In the genomic region with DNA sequence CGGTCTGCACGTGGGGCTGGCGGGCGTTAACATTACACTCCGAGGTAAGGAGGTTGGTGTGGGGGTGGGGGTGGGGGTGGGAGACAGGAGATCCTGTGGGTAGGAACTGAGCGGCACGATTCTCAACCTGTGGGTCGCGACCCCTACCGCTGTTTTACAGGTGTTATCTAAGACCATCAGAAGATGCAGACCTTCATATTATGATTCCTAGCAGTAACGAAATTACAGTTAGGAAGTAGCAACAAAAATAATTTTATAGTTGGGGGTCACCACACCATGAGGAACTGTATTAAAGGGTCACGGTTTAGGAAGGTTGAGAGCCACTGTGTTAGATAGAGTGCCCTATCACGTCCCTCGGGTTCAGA, we compare ENCODE assay signal across 12 mouse cellular contexts. TPM values are rescaled to one million over a fixed set of nuclear protein-coding genes. Genes with fewer than 3 reads are reported as not detected.
DNase-seq lines count a peak whose midpoint lies in the region; ATAC-seq and TF ChIP-seq lines count a peak whose summit lies in the region.
"Had no signal": no experiment of that assay in that cellular context is flagged by ENCODE, and none has a peak within 500 bp of the region (broad histone marks: within the 10 kb centered on the region; RNA-seq: fewer than 3 reads in every experiment).

No protein-coding gene starts in this region.

- no peak for DNase-seq in heart, adult 18-20 months
- peak; percentile 8 for DNase-seq in splenic B cell, adult 2 months (ENCODE audit: low read depth, low spot score)
- no peak for DNase-seq in thymus, adult 2 months
- DNase-seq in spleen, postnatal 14 days (ENCODE audit: low spot score in 2 of 2), result no peak
- DNase-seq: kidney, postnatal 14 days had no signal

- no peaks in the 10 kb centered on the region for H3K9me3 ChIP-seq in heart, embryonic 13.5 days
- no peaks in the 10 kb centered on the region for H3K9me3 ChIP-seq in megakaryocyte, embryonic 14.5 days
- no peaks in the 10 kb centered on the region for H3K9me3 ChIP-seq in intestine, postnatal 0 days (ENCODE audit: control insufficient read depth)
- H3K9me3 ChIP-seq: limb, embryonic 15.5 days had no signal

- peaks cover 99% of the 10 kb centered on the region for H3K27me3 ChIP-seq in heart, embryonic 13.5 days (replicated peaks)
- peaks cover 94% of the 10 kb centered on the region for H3K27me3 ChIP-seq in megakaryocyte, embryonic 14.5 days (replicated peaks)
- peaks cover 73% of the 10 kb centered on the region for H3K27me3 ChIP-seq in intestine, postnatal 0 days (replicated peaks; ENCODE audit: control insufficient read depth, insufficient read depth, low read length)
- H3K27me3 ChIP-seq in splenic B cell, adult 2 months (ENCODE audit: control insufficient read depth, insufficient read depth, low read length, poor library complexity, severe bottlenecking), result peaks cover 2% of the 10 kb centered on the region; the same call in 1 of the 2 replicates
- H3K27me3 ChIP-seq in thymus, adult 2 months (ENCODE audit: control insufficient read depth, insufficient read depth, low read length), result peaks cover 35% of the 10 kb centered on the region

- no peak overlapping the region for H3K27ac ChIP-seq in heart, embryonic 13.5 days (replicated peaks)
- no peak overlapping the region for H3K27ac ChIP-seq in intestine, postnatal 0 days (ENCODE audit: low read depth, low read length)
- H3K27ac ChIP-seq in thymus, adult 2 months (ENCODE audit: control insufficient read depth, insufficient read depth, low read length), result no peak overlapping the region
- H3K27ac ChIP-seq: limb, embryonic 15.5 days had no signal

- peak overlapping the region; percentile 79 for H3K4me2 ChIP-seq in heart, embryonic 13.5 days
- H3K4me2 ChIP-seq in intestine, postnatal 0 days (replicated peaks; ENCODE audit: low read depth), result peak overlapping the region; percentile 57

- 4% methylated on average over 14 of the region's 14 CpGs for WGBS in heart, embryonic 13.5 days
- 10% methylated on average over 14 of the region's 14 CpGs for WGBS in intestine, postnatal 0 days
- WGBS in thymus, adult 2 months, result 10% methylated on average over 14 of the region's 14 CpGs

- no peak for TF ChIP-seq POLR2A in thymus, adult 2 months (IDR thresholded peaks at IDR 0.05; ENCODE audit: control insufficient read depth, extremely low read depth, insufficient read depth, low read length, poor library complexity)

- ATAC-seq in heart, embryonic 13.5 days (ENCODE audit: extremely low read depth, insufficient number of reproducible peaks, low FRiP score, low TSS enrichment), result no peak
- ATAC-seq in megakaryocyte, adult 5-6 weeks (ENCODE audit: poor library complexity, severe bottlenecking), result no peak
- ATAC-seq in intestine, postnatal 0 days, result no peak

- H3K36me3 ChIP-seq in heart, embryonic 13.5 days, result no peaks in the 10 kb centered on the region
- no peaks in the 10 kb centered on the region for H3K36me3 ChIP-seq in megakaryocyte, embryonic 14.5 days (replicated peaks; ENCODE audit: low read length)
- no peaks in the 10 kb centered on the region for H3K36me3 ChIP-seq in intestine, postnatal 0 days (ENCODE audit: control insufficient read depth, insufficient read depth)
- H3K36me3 ChIP-seq in splenic B cell, adult 2 months (ENCODE audit: control insufficient read depth, insufficient read depth, low read length, poor library complexity, severe bottlenecking), result no peaks in the 10 kb centered on the region
- no peaks in the 10 kb centered on the region for H3K36me3 ChIP-seq in thymus, adult 2 months (ENCODE audit: control insufficient read depth, insufficient read depth, low read length)
- H3K36me3 ChIP-seq: limb, embryonic 15.5 days had no signal

- H3K9ac ChIP-seq in heart, embryonic 13.5 days, result no peak overlapping the region
- H3K9ac ChIP-seq in intestine, postnatal 0 days (ENCODE audit: low read depth, low read length), result no peak overlapping the region
- H3K9ac ChIP-seq: limb, embryonic 15.5 days had no signal

- H3K4me1 ChIP-seq in heart, embryonic 13.5 days, result peaks cover 53% of the 10 kb centered on the region
- peaks cover 61% of the 10 kb centered on the region for H3K4me1 ChIP-seq in megakaryocyte, embryonic 14.5 days
- H3K4me1 ChIP-seq in intestine, postnatal 0 days (replicated peaks; ENCODE audit: control insufficient read depth, insufficient read depth, low read length), result peaks cover 29% of the 10 kb centered on the region
- H3K4me1 ChIP-seq in thymus, adult 2 months (replicated peaks; ENCODE audit: control insufficient read depth, insufficient read depth, low read length), result peaks cover 23% of the 10 kb centered on the region

- H3K4me3 ChIP-seq in heart, embryonic 13.5 days, result peak overlapping the region; percentile 49
- H3K4me3 ChIP-seq in megakaryocyte, embryonic 14.5 days (replicated peaks), result peak overlapping the region; percentile 92
- peak overlapping the region; percentile 15 for H3K4me3 ChIP-seq in intestine, postnatal 0 days (ENCODE audit: low read depth, low read length)
- H3K4me3 ChIP-seq in thymus, adult 2 months (ENCODE audit: control insufficient read depth, insufficient read depth, low read length), result no peak overlapping the region

- no peak for TF ChIP-seq CTCF in intestine, postnatal 0 days (IDR thresholded peaks at IDR 0.05; ENCODE audit: low read depth)
- TF ChIP-seq CTCF in thymus, adult 2 months (IDR thresholded peaks at IDR 0.05; ENCODE audit: borderline replicate concordance, control insufficient read depth, extremely low read depth, insufficient read depth, low read length, poor library complexity), result no peak

RNA-seq across cellular contexts. Expression of a gene that starts 1.9 kb away (rescaled TPM):
- not detected in 2 replicates for polyA plus RNA-seq in heart, embryonic 13.5 days (2015; fragmentation: Nextera tagmentation; extraction: Ambion mirVana)
- under 1 TPM in 1 of 2 experiments, not detected in 1; 0.18 TPM for total RNA-seq in heart, adult 18-20 months (2021)
- not detected in 2 replicates for polyA plus RNA-seq in megakaryocyte, embryonic 14.5 days (2012; ENCODE audit: insufficient read depth, low replicate concordance)
- total RNA-seq in megakaryocyte, adult 5-6 weeks (2015), result not detected in 2 replicates
- not detected in 2 replicates for total RNA-seq in megakaryocyte, adult 5-6 weeks (2017)
- polyA plus RNA-seq in intestine, postnatal 0 days (2015; fragmentation: Nextera tagmentation; extraction: Ambion mirVana), result 0.83 and 1.5 TPM in 2 replicates
- polyA plus RNA-seq in thymus, adult 2 months (2012; rRNA removed), result 0.27 and 0.71 TPM in 2 replicates
- total RNA-seq: gastrocnemius, adult 18-20 months had no signal
- polyA plus RNA-seq: cortical plate, adult 2 months had no signal

RNA-seq across cellular contexts. Expression of a gene that starts 2.4 kb away (rescaled TPM):
- 0.06 and 0.17 TPM in 2 replicates for polyA plus RNA-seq in heart, embryonic 13.5 days (2015; fragmentation: Nextera tagmentation; extraction: Ambion mirVana)
- total RNA-seq in heart, adult 18-20 months (2021), result under 1 TPM; 0.27 to 0.44 TPM
- polyA plus RNA-seq in megakaryocyte, embryonic 14.5 days (2012; ENCODE audit: insufficient read depth, low replicate concordance), result not detected in 2 replicates
- not detected in 2 replicates for total RNA-seq in megakaryocyte, adult 5-6 weeks (2015)
- not detected in 2 replicates for total RNA-seq in megakaryocyte, adult 5-6 weeks (2017)
- 0.17 and 0.38 TPM in 2 replicates for polyA plus RNA-seq in intestine, postnatal 0 days (2015; fragmentation: Nextera tagmentation; extraction: Ambion mirVana)
- 0.19 and 0.48 TPM in 2 replicates for polyA plus RNA-seq in thymus, adult 2 months (2012; rRNA removed)

RNA-seq across cellular contexts. Expression of a gene that starts 12.9 kb away (rescaled TPM):
- polyA plus RNA-seq in heart, embryonic 13.5 days (2015; fragmentation: Nextera tagmentation; extraction: Ambion mirVana), result 0.09 TPM in 1 of 2 replicates, not detected in the other
- total RNA-seq in heart, adult 18-20 months (2021), result under 1 TPM in 1 of 2 experiments, not detected in 1; 0.25 TPM
- polyA plus RNA-seq in megakaryocyte, embryonic 14.5 days (2012; ENCODE audit: insufficient read depth, low replicate concordance), result not detected in 2 replicates
- total RNA-seq in megakaryocyte, adult 5-6 weeks (2015), result not detected in 2 replicates
- not detected in 2 replicates for total RNA-seq in megakaryocyte, adult 5-6 weeks (2017)
- polyA plus RNA-seq in intestine, postnatal 0 days (2015; fragmentation: Nextera tagmentation; extraction: Ambion mirVana), result not detected in 2 replicates
- polyA plus RNA-seq in thymus, adult 2 months (2012; rRNA removed), result 3.5 and 5.3 TPM in 2 replicates

RNA-seq across cellular contexts. Expression of a gene that starts 14.8 kb away (rescaled TPM):
- 0.03 TPM in 1 of 2 replicates, not detected in the other for polyA plus RNA-seq in heart, embryonic 13.5 days (2015; fragmentation: Nextera tagmentation; extraction: Ambion mirVana)
- under 1 TPM; 0.17 to 0.28 TPM for total RNA-seq in heart, adult 18-20 months (2021)
- polyA plus RNA-seq in megakaryocyte, embryonic 14.5 days (2012; ENCODE audit: insufficient read depth, low replicate concordance), result not detected in 2 replicates
- not detected in 2 replicates for total RNA-seq in megakaryocyte, adult 5-6 weeks (2015)
- total RNA-seq in megakaryocyte, adult 5-6 weeks (2017), result not detected in 2 replicates
- polyA plus RNA-seq in intestine, postnatal 0 days (2015; fragmentation: Nextera tagmentation; extraction: Ambion mirVana), result 0.07 TPM in 1 of 2 replicates, not detected in the other
- polyA plus RNA-seq in thymus, adult 2 months (2012; rRNA removed), result 0.26 and 0.42 TPM in 2 replicates
- polyA plus RNA-seq: cortical plate, adult 2 months had no signal
